Mouse (Mus musculus) myocyte (in vitro differentiated cells): ENCODE measurements at regions not wholly inside any gene's neighbourhood (a gene's known extent, or its start where the extent isn't known, plus 50 kb on each side); places are given as distances from the start of the nearest gene placed in this dataset.

ENCODE experiments used
- H3K27me3 ChIP-seq: one replicate; pipeline ENCODE4 v1.6.1; 2011; ENCODE audit not compliant: control insufficient read depth, insufficient read depth, insufficient read length
- H3K36me3 ChIP-seq: one replicate; pipeline ENCODE4 v1.6.1; 2011; ENCODE audit not compliant: control insufficient read depth, insufficient read depth
- H3K4me2 ChIP-seq: one replicate; pipeline ENCODE4 v1.6.1; 2011; ENCODE audit warnings: low read depth, control low read depth
- H3K4me3 ChIP-seq: one replicate; pipeline ENCODE4 v1.5.1; 2011; ENCODE audit warnings: mild to moderate bottlenecking, control low read depth, moderate library complexity
- H3K79me2 ChIP-seq: one replicate; pipeline ENCODE4 v1.6.1; 2011; ENCODE audit not compliant: control insufficient read depth, insufficient read depth
- H3ac ChIP-seq: one replicate; pipeline ENCODE4 v1.6.1; 2011; ENCODE audit not compliant: control insufficient read depth, insufficient read length
- CEBPB ChIP-seq: IDR thresholded peaks from 2 replicates; pipeline ENCODE4 v1.6.1; 2011; ENCODE audit warnings: mild to moderate bottlenecking, moderate library complexity; ENCODE audit not compliant: poor library complexity, insufficient read depth, severe bottlenecking
- E2F4 ChIP-seq: IDR thresholded peaks from one replicate; pipeline ENCODE4 v1.6.1; 2011; ENCODE audit warnings: mild to moderate bottlenecking, control low read depth, moderate library complexity; ENCODE audit not compliant: insufficient read depth
- MAX ChIP-seq: IDR thresholded peaks from one replicate; pipeline ENCODE4 v1.6.1; 2011; ENCODE audit warnings: low read depth, mild to moderate bottlenecking, control low read depth
- MYOD1 ChIP-seq, 3 experiments: IDR thresholded peaks; one replicate each; pipeline ENCODE4 v1.6.1; 2011; ENCODE audit warnings: control low read depth in 2 of 3, low read depth in 2 of 3, mild to moderate bottlenecking in 2 of 3, moderate library complexity in 1 of 3; ENCODE audit not compliant: insufficient read length in 2 of 3, control insufficient read depth in 1 of 3
- MYOG ChIP-seq, 3 experiments: IDR thresholded peaks; one replicate each; pipeline ENCODE4 v1.6.1; 2011; ENCODE audit warnings: control low read depth in 2 of 3, low read depth in 2 of 3, mild to moderate bottlenecking in 2 of 3; ENCODE audit not compliant: insufficient read length in 2 of 3, control insufficient read depth in 1 of 3, insufficient read depth in 1 of 3
- POLR2A ChIP-seq: IDR thresholded peaks from one replicate; pipeline ENCODE4 v1.6.1; 2011; ENCODE audit warnings: low read depth, mild to moderate bottlenecking, control low read depth, moderate library complexity; ENCODE audit not compliant: insufficient read length
- POLR2AphosphoS2 ChIP-seq: IDR thresholded peaks from one replicate; pipeline ENCODE4 v1.6.1; 2011; ENCODE audit warnings: low read depth, control low read depth; ENCODE audit not compliant: insufficient read length
- REST ChIP-seq: IDR thresholded peaks from one replicate; pipeline ENCODE4 v1.6.1; 2011; ENCODE audit warnings: mild to moderate bottlenecking, control low read depth, moderate library complexity; ENCODE audit not compliant: insufficient read depth, insufficient read length
- SRF ChIP-seq: IDR thresholded peaks from one replicate; pipeline ENCODE4 v1.6.1; 2011; ENCODE audit warnings: low read depth; ENCODE audit not compliant: control insufficient read depth, insufficient read length
- TCF12 ChIP-seq: IDR thresholded peaks from one replicate; pipeline ENCODE4 v1.6.1; 2011; ENCODE audit warnings: mild to moderate bottlenecking, control low read depth; ENCODE audit not compliant: poor library complexity, insufficient read depth, severe bottlenecking
- TCF3 ChIP-seq: IDR thresholded peaks from one replicate; pipeline ENCODE4 v1.6.1; 2011; ENCODE audit warnings: low read depth, control low read depth; ENCODE audit not compliant: insufficient read length
- USF1 ChIP-seq: IDR thresholded peaks from one replicate; pipeline ENCODE4 v1.6.1; 2011; ENCODE audit warnings: low read depth, mild to moderate bottlenecking, control low read depth, moderate library complexity

DNA sequence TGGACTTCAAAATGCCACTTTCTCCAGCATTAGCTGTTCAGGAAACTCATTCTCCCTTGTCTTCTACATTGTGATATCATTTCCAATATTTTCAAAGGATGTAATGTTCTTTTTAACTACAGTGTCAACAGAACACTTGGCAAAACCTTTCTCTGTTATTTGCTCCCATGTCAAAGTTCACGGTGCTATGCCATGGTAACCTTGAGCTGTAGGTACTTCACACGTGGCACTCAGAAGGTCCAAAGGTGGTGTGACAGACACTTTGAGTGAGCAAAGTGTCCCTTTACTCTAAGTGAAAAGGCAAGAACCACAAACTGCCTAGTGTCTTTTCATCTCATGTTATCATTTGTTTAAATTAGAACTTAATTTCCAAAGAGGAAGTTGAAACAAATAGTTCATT lies 53.3 kb upstream of the Tram2 start:
- no peak overlapping the region for H3K4me3 ChIP-seq

DNA sequence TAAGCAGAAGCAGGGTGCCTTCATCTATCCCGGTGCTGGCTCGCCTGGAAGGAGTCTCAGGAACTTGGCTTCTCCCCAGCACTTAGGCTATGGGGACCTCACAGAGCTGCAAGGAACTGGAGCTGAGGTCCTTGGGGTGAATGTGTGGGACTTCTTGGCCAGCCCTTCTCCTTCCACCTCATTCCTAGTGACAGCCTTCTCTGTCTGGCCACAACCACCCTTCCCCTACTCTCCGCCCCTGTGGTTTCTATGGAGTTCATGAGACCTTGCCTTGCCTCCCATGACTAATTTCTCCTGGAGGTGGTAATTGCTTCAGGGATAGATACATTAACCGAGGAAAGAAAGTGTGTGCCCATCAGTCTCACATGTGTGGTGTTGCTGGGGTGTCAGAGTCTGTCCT lies 67.9 kb upstream of the Tram2 start:
- H3K79me2 ChIP-seq = no peaks in the 10 kb centered on the region
- peak overlapping the region; percentile 63 for H3K4me2 ChIP-seq
- no peak overlapping the region for H3K4me3 ChIP-seq
- no peaks in the 10 kb centered on the region for H3K36me3 ChIP-seq
- no peaks in the 10 kb centered on the region for H3K27me3 ChIP-seq
- TF ChIP-seq REST (no peak), SRF (no peak), MYOD1 (IDR thresholded peaks at IDR 0.05; ENCODE audit: control insufficient read depth in 1 of 3, insufficient read length in 2 of 3, low read depth in 2 of 3) (no peak), E2F4 (no peak), CEBPB (no peak), TCF12 (no peak), USF1 (no peak), POLR2A (no peak)
- H3ac ChIP-seq = no peak overlapping the region

More for the DNA sequence above, 53.3 kb upstream of the Tram2 start:
- no peaks in the 10 kb centered on the region for H3K36me3 ChIP-seq
- TF ChIP-seq REST (no peak), MAX (no peak), MYOD1 (IDR thresholded peaks at IDR 0.05; ENCODE audit: control insufficient read depth in 1 of 3, insufficient read length in 2 of 3, low read depth in 2 of 3) (no peak), E2F4 (no peak), TCF3 (no peak), SRF (no peak), TCF12 (no peak), USF1 (no peak), MYOG (IDR thresholded peaks at IDR 0.05; ENCODE audit: control insufficient read depth in 1 of 3, insufficient read depth in 1 of 3, insufficient read length in 2 of 3, low read depth in 2 of 3) (no peak), POLR2A (no peak), CEBPB (no peak), POLR2AphosphoS2 (no peak)
- no peaks in the 10 kb centered on the region for H3K27me3 ChIP-seq
- no peak overlapping the region for H3K4me2 ChIP-seq
- H3K79me2 ChIP-seq = no peaks in the 10 kb centered on the region
- H3ac ChIP-seq = no peak overlapping the region

DNA sequence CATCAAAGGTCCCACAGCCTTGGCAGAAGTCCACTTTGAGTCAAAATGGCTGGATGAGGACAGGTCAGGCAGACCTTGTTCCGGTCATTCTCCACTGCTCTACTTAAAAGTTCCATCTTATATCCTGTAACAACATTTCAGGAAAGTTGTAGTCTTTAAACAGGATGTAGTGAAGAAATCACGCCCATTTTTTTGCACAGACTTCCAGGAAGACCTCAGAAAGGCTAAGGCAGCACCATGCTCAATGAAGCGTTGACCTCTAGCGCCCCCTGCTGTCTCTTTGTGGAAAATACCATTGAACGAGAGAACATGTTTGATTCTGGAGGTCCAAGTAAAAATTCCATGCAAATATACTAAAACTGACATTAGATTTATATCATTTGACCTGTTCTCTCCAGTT lies 56.6 kb upstream of the Tmem14a start:
- Histone ChIP-seq H3K27me3 (no peaks in the 10 kb centered on the region), H3K36me3 (no peaks in the 10 kb centered on the region), H3ac (no peak overlapping the region), H3K79me2 (no peaks in the 10 kb centered on the region), H3K4me3 (no peak overlapping the region), H3K4me2 (no peak overlapping the region)
- TF ChIP-seq REST (no peak), MAX (no peak), E2F4 (no peak), CEBPB (no peak), MYOG (IDR thresholded peaks at IDR 0.05; ENCODE audit: control insufficient read depth in 1 of 3, insufficient read depth in 1 of 3, insufficient read length in 2 of 3, low read depth in 2 of 3) (no peak), MYOD1 (IDR thresholded peaks at IDR 0.05; ENCODE audit: control insufficient read depth in 1 of 3, insufficient read length in 2 of 3, low read depth in 2 of 3) (no peak), POLR2AphosphoS2 (no peak), TCF12 (no peak), TCF3 (no peak), USF1 (no peak), SRF (no peak), POLR2A (no peak)

DNA sequence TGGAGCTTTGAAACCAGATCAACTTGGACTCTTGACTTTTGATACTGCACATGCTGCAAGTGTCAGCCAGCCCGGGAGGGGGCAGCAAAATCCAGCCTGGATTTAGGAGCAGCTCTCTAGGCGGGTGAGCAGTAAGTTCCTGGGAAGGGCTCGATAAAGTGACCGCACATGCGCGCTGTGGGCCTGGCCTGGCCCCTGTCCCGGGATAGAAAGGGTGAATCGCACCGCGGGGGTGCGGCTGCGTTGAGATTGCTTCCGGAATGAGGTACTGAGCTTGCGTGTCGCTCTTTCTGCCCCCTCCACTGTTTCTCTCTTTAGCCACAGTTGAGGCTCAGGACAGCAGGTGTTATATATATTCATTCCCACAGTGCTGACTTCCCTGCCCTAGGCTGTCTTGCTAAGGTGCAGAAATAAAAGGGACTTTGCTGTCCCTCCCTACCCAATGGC lies 52.1 kb upstream of the Tmem14a start:
- no peaks in the 10 kb centered on the region for H3K36me3 ChIP-seq
- no peak overlapping the region for H3K4me3 ChIP-seq
- H3K79me2 ChIP-seq = no peaks in the 10 kb centered on the region
- no peaks in the 10 kb centered on the region for H3K27me3 ChIP-seq
- TF ChIP-seq REST (no peak), MAX (no peak), MYOD1 (IDR thresholded peaks at IDR 0.05; ENCODE audit: control insufficient read depth in 1 of 3, insufficient read length in 2 of 3, low read depth in 2 of 3) (no peak), TCF12 (no peak), MYOG (IDR thresholded peaks at IDR 0.05; ENCODE audit: control insufficient read depth in 1 of 3, insufficient read depth in 1 of 3, insufficient read length in 2 of 3, low read depth in 2 of 3) (no peak), TCF3 (no peak), CEBPB (no peak), USF1 (no peak)
- H3K4me2 ChIP-seq = peak overlapping the region; percentile 45
- H3ac ChIP-seq = no peak overlapping the region

DNA sequence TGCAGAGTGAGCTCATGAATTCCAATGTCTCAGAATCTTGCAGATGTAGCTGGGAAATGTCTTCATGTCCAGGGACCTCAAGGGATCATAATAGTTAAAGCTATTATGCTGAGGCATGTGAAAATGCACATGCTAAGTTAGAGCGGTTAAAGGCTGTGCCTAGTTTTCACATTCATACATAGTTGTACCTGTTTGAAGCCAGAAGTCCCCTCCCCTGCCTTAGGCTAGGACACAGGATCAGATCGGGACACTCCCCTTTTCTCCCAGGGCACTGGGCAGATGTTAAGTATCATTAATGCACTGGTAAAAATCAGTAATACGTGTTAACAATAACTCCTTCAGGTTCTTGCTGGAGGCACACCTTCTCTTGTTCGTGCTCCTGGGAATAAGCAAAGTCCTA lies 51.6 kb upstream of the Tmem14a start:
- Histone ChIP-seq H3ac (no peak overlapping the region), H3K36me3 (no peaks in the 10 kb centered on the region)

More for the DNA sequence above, 51.6 kb upstream of the Tmem14a start:
- no peaks in the 10 kb centered on the region for H3K27me3 ChIP-seq
- H3K4me3 ChIP-seq = no peak overlapping the region
- H3K4me2 ChIP-seq = peak overlapping the region; percentile 45
- no peaks in the 10 kb centered on the region for H3K79me2 ChIP-seq
- TF ChIP-seq REST (no peak), MYOG (IDR thresholded peaks at IDR 0.05; ENCODE audit: control insufficient read depth in 1 of 3, insufficient read depth in 1 of 3, insufficient read length in 2 of 3, low read depth in 2 of 3) (no peak), SRF (no peak), CEBPB (no peak), TCF12 (no peak), MYOD1 (IDR thresholded peaks at IDR 0.05; ENCODE audit: control insufficient read depth in 1 of 3, insufficient read length in 2 of 3, low read depth in 2 of 3) (no peak), POLR2AphosphoS2 (no peak), POLR2A (no peak), TCF3 (no peak), USF1 (no peak), MAX (no peak), E2F4 (no peak)
